Mouse (Mus musculus) limb, embryonic 14.5 days (tissue): ENCODE data around the gene Tnfrsf23. TPM values are rescaled to one million over a fixed set of nuclear protein-coding genes. Genes with fewer than 3 reads are reported as not detected.

Source experiments
- ATAC-seq: fragments of 200-750 bp; cut with Nextera tagmentation; 2 replicates; pipeline ENCODE4 v1.8.0; 2017; ENCODE audit warnings: low read depth, moderate number of reproducible peaks, moderate TSS enrichment; ENCODE audit not compliant: low FRiP score
- DNase-seq: peaks from one replicate; pipeline ENCODE4 v3.0.0-alpha.2; 2015; ENCODE audit warnings: low spot score
- H3K27ac ChIP-seq: fragments of 300-500 bp; sonication (generic); replicated peaks from 2 replicates; pipeline ENCODE4 v1.5.1; 2014; ENCODE audit warnings: low read depth, mild to moderate bottlenecking, low read length, moderate library complexity, mixed read lengths
- H3K27me3 ChIP-seq: fragments of 300-500 bp; sonication (generic); 2 replicates; pipeline ENCODE4 v1.6.1; 2014; ENCODE audit warnings: low read length, mixed read lengths; ENCODE audit not compliant: control insufficient read depth, insufficient read depth
- H3K36me3 ChIP-seq: fragments of 300-500 bp; sonication (generic); 2 replicates; pipeline ENCODE4 v1.6.1; 2014; ENCODE audit warnings: mild to moderate bottlenecking, low read length, moderate library complexity, mixed read lengths; ENCODE audit not compliant: control insufficient read depth, insufficient read depth
- H3K4me1 ChIP-seq: fragments of 300-500 bp; sonication (generic); 2 replicates; pipeline ENCODE4 v1.6.1; 2014; ENCODE audit warnings: antibody characterized with exemption, low read length, mixed read lengths; ENCODE audit not compliant: control insufficient read depth, insufficient read depth
- H3K4me2 ChIP-seq: fragments of 300-500 bp; sonication (generic); replicated peaks from 2 replicates; pipeline ENCODE4 v1.6.1; 2014; ENCODE audit warnings: low read depth, mild to moderate bottlenecking, low read length, moderate library complexity; ENCODE audit not compliant: severe bottlenecking
- H3K4me3 ChIP-seq: fragments of 300-500 bp; sonication (generic); replicated peaks from 2 replicates; pipeline ENCODE4 v1.5.1; 2014; ENCODE audit warnings: low read length
- H3K9ac ChIP-seq: fragments of 300-500 bp; sonication (generic); 2 replicates; pipeline ENCODE4 v1.6.1; 2014; ENCODE audit warnings: mild to moderate bottlenecking, low read depth, low read length, moderate library complexity; ENCODE audit not compliant: severe bottlenecking
- H3K9me3 ChIP-seq: fragments of 300-500 bp; sonication (generic); 2 replicates; pipeline ENCODE4 v1.6.1; 2016; ENCODE audit warnings: low read length; ENCODE audit not compliant: control insufficient read depth
- POLR2A ChIP-seq: fragments of 200-500 bp; IDR thresholded peaks from 2 replicates; pipeline ENCODE4 v1.8.0; 2012; ENCODE audit warnings: inconsistent platforms, mild to moderate bottlenecking, moderate library complexity, borderline replicate concordance; ENCODE audit not compliant: insufficient read depth, insufficient read length; ENCODE audit errors: extremely low read depth
- WGBS: fragments of 180-500 bp; shearing (Covaris S2); extraction: QIAGEN DNeasy Blood & Tissue Kit; methylation state at CpG from one replicate; pipeline ENCODE4 v1.1.7; 2014; 5-methylcytosine and 5-hydroxymethylcytosine counted together
- polyA plus RNA-seq, 2 experiments: library from polyadenylated mRNA; depleted of rRNA in 1 of 2; stranded (reverse) in 1 of 2; unstranded in 1 of 2; fragments of >200 nt; fragmentation: Nextera tagmentation in 1 of 2; extraction: Ambion mirVana in 1 of 2; gene quantifications; 2 replicates each; pipeline versions ENCODE4 v1.2.1 to v1.2.3; 2012 to 2014

Tnfrsf23 gene
- 5.5 TPM in 2 replicates for polyA plus RNA-seq (2012; rRNA removed)
- 2.8 and 3.2 TPM in 2 replicates for polyA plus RNA-seq (2014; fragmentation: Nextera tagmentation; extraction: Ambion mirVana)

DNA sequence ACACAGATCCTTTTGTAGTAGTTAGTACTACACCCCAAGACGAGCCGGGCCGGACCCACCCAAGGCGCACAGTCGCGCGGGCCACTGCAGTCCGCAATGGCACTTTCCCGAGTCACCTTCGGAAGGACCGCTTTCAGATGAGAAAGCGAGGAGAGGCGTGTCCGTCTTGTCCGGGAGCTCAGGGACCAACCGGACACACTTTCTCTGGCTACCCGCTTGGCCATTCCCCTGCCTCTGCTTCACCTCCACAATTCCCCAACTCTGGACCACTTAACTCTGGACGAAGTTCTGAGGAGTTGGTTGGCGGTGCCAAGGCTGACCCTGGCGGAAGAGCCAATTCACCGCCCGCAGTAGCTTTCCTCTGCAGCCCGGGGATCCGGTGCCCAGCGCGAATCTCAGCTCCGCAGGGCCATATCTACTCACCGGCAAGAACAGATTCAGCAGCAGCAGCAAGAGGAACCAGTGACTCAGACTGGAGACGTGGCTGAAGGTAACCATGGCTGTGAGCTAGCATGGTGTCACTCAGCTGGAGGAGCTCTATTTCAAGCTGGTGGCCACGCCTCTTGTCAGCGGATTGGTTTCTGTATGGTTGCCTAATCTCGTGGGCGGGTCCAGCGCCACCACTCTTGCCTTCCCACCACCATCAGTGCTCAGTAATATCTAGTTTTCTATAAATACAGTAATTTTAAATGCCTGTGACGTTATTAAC lies at the start of gene Tnfrsf23:
Gene Tnfrsf23, minus strand, starts transcription at position 514 of the 709 bp plus-strand sequence.
- ATAC-seq (peak; percentile 92), DNase-seq (peak; percentile 87)
- Histone ChIP-seq H3K9ac (peak within 1 kb of the TSS; percentile 48), H3K27me3 (no peaks in the 10 kb centered on the region), H3K27ac (no peak within 1 kb of the TSS), H3K4me3 (peak within 1 kb of the TSS; percentile 41), H3K4me1 (no peaks in the 10 kb centered on the region), H3K36me3 (peaks cover 32% of the 10 kb centered on the region), H3K4me2 (peak within 1 kb of the TSS; percentile 80), H3K9me3 (no peaks in the 10 kb centered on the region)
- TF ChIP-seq POLR2A = no peak
- WGBS = 6% methylated on average over 35 of the region's 35 CpGs

DNA sequence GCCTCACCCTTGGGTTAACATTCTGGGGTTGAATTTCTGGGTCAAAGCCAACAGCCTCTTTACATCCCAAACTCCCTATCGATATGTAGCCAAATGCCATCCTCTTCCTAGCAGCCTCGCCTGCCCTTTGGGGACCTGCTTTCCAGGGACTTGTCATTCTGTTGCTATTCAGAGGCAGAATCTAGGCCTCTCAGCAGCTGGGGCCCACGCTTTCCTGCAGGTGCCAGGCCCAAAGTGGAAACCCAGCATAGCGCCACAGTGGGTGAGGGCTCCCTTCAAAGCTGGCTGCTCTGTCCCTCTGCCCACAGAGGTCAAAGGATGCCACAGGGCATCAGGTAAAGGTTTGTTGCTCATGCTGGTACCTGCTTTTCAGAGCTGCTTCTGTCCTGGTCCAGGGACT lies 48.1 kb upstream of the Tnfrsf23 start:
- WGBS = 91% methylated on average over 4 of the region's 4 CpGs
- TF ChIP-seq POLR2A = no peak
- no peak overlapping the region for H3K4me2 ChIP-seq

DNA sequence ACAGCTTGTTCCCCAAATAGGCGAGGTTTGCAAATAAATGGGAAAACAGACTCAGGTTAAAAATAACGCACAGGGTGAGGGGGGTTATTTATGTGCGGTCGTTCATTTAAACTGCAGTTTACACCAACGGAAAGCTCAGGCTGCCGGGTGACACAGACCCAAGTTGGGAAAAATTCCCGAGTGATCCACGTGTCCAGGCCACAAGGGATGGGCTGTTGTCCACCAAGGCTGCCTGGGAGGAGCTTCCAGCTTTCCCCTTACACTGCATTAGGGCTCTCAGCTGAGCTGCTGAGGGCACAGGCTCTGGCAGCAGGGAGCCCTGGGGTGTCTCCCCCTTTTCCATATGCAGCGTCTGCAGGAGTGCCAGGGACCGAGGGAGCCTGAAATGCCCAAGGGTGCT lies 44.2 kb upstream of the Tnfrsf23 start:
- 61% methylated on average over 10 of the region's 10 CpGs for WGBS
- Histone ChIP-seq H3K4me1 (no peaks in the 10 kb centered on the region; the same call in 1 of the 2 replicates), H3K4me2 (no peak overlapping the region), H3K9me3 (no peaks in the 10 kb centered on the region), H3K9ac (no peak overlapping the region), H3K4me3 (no peak overlapping the region), H3K27ac (no peak overlapping the region; the same call in 1 of the 2 replicates), H3K27me3 (no peaks in the 10 kb centered on the region), H3K36me3 (peaks cover 20% of the 10 kb centered on the region)
- TF ChIP-seq POLR2A = no peak
- ATAC-seq (no peak), DNase-seq (no peak)

More for the DNA sequence above, 48.1 kb upstream of the Tnfrsf23 start:
- H3K36me3 ChIP-seq = peaks cover 17% of the 10 kb centered on the region
- no peak overlapping the region for H3K9ac ChIP-seq
- H3K4me3 ChIP-seq = no peak overlapping the region
- H3K27ac ChIP-seq = no peak overlapping the region
- no peaks in the 10 kb centered on the region for H3K27me3 ChIP-seq
- ATAC-seq = no peak
- no peaks in the 10 kb centered on the region for H3K9me3 ChIP-seq
- no peak for DNase-seq
- peaks cover 10% of the 10 kb centered on the region for H3K4me1 ChIP-seq

DNA sequence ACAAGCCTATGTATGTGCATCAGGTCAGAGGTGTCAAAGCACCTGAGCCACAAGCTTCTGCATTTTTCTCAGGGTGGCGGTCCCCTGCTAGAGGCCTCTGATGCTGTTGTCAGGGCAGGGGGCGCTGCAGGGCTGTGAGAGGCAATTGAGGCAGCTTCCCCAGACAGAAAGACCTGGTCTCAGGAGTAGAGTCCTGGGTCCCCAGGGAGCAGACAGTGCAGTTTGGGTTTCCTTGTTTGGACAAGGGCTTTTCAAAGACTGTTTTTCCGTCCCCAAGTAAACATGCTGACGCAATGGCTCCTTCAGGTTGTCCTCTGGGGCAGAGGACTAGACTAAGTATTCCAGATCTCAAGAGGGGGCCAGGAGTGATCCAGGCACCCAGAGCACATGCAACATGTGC lies 40.7 kb upstream of the Tnfrsf23 start:
- no peak for DNase-seq
- no peak overlapping the region for H3K4me3 ChIP-seq
- WGBS = 82% methylated on average over 4 of the region's 4 CpGs

DNA sequence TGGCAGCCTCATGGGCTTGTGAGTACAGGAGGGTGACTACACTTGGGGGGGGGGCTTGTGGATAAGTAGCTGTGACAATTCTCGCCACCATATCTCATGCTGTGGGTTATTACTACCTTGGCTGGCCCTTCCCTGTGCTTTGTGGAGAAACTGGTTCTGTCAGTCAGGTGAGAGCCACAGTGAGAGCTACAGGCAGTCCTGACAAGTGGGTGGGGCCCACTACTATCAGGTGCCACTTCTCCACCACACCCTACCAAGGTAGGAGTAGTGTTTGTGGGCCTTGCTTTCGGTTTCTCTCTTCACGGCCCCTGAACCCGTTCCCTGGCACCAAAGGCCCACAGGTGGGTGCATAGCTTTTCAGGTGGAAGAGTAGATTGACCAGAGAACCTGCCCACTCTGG lies 38.2 kb upstream of the Tnfrsf23 start:
- WGBS = 80% methylated on average over 4 of the region's 4 CpGs
- no peak overlapping the region for H3K4me3 ChIP-seq
- H3K9ac ChIP-seq = no peak overlapping the region
- H3K4me2 ChIP-seq = no peak overlapping the region
- no peak overlapping the region for H3K27ac ChIP-seq
- H3K36me3 ChIP-seq = peaks cover 4% of the 10 kb centered on the region; the same call in 1 of the 2 replicates
- DNase-seq = peak; percentile 40
- H3K4me1 ChIP-seq = no peaks in the 10 kb centered on the region
- H3K9me3 ChIP-seq = no peaks in the 10 kb centered on the region
- no peak for ATAC-seq
- no peak for TF ChIP-seq POLR2A
- H3K27me3 ChIP-seq = no peaks in the 10 kb centered on the region

More for the DNA sequence above, 40.7 kb upstream of the Tnfrsf23 start:
- Histone ChIP-seq H3K9me3 (no peaks in the 10 kb centered on the region), H3K36me3 (peaks cover 4% of the 10 kb centered on the region; the same call in 1 of the 2 replicates), H3K27me3 (no peaks in the 10 kb centered on the region), H3K4me1 (no peaks in the 10 kb centered on the region; the same call in 1 of the 2 replicates), H3K9ac (no peak overlapping the region), H3K27ac (no peak overlapping the region), H3K4me2 (no peak overlapping the region)
- ATAC-seq = no peak
- no peak for TF ChIP-seq POLR2A
